Mouse (Mus musculus): ENCODE measurements around the gene Catip.

- TF ChIP-seq POLR2A (IDR thresholded peaks at IDR 0.05; ENCODE audit: low read depth, low read length), result no peak
- TF ChIP-seq CTCF (IDR thresholded peaks at IDR 0.05; ENCODE audit: extremely low read depth, insufficient read length, insufficient replicate concordance, low read depth, low read length), result no peak
These were observed 29.0 kb upstream of the Catip start for GRCm38 (mm10) chr1:74332930-74333329.
